Mouse (Mus musculus) granulocyte monocyte progenitor cell, adult 5-6 weeks (primary cell): ENCODE measurements around the gene Gm9999. TPM values are rescaled to one million over a fixed set of nuclear protein-coding genes. Genes with fewer than 3 reads are reported as not detected.

Source experiments
- ATAC-seq: replicated peaks from 2 replicates; pipeline ENCODE4 v1.8.0; 2016; ENCODE audit warnings: mild to moderate bottlenecking, moderate TSS enrichment, inconsistent platforms; ENCODE audit not compliant: poor library complexity, severe bottlenecking
- total RNA-seq, 2 experiments: library from RNA; stranded (forward) in 1 of 2; stranded (reverse) in 1 of 2; fragments of 200-712, 200-1000 nt in 1 of 2; fragments of >200 nt in 1 of 2; fragmentation: Nextera tagmentation in 1 of 2; gene quantifications; 2 replicates each; pipeline ENCODE4 v1.2.3; 2014 to 2017

The Gm9999 gene
- total RNA-seq, 2 experiments from 2014 or later, result not detected

- ATAC-seq, result peak; percentile 90
Measured at GRCm38 (mm10) chr7:46998942-46999341, 15.6 kb downstream of the Gm9999 start.

DNA sequence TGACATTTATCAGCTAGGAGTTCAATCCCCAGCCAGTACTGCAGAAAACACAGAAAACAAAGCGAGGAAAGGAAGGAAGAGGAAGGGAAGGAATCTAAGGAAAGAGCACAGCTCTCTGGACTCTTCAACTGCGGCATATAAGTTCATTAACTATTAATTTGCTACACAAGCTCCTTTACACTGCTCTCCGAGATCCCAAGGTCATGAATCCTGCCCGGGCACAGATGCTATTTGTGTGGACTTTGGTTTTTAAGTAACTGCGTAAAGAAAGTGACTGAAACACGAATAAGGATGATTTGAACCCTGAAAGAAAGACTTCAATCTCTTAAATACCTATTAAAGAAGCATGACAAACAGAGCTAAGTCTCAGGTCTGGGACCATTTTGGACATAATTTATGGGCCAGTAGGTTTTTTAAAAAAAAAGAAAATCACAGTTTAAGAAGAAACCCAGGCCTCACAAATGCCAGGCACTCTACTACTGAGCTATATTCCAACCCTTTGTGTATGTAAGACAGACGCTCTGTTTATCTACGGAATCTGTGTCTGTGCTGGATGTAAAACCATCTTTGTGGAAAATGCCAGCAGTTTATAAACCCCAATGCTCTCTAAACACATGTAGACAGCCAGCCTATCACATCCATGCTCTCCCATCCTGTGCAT, 16.7 kb downstream of the Gm9999 start:
- no peak for ATAC-seq

DNA sequence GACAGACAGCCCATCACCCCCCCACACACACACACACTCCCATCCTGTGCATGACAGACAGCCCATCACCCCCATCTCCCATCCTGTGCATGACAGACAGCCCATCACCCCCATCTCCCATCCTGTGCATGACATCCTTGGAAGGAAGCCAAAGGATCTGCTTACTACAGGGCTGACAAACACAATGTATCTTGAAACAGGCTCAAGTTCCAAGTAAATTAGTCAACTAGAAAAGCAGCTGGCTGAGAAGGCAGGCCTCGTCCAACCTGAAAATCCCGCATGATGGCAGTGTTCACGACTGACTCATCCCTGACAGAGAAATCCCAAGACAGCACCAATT, 17.2 kb downstream of the Gm9999 start:
- ATAC-seq, result no peak

GRCm38 (mm10) chr7:47001125-47001899, 17.9 kb downstream of the Gm9999 start:
- ATAC-seq, result no peak

GRCm38 (mm10) chr7:47001900-47002275, 18.5 kb downstream of the Gm9999 start:
- no peak for ATAC-seq

- ATAC-seq, result no peak
Measured at GRCm38 (mm10) chr7:47003411-47004115, 20.2 kb downstream of the Gm9999 start.

GRCm38 (mm10) chr7:47007109-47007780, 23.9 kb downstream of the Gm9999 start:
- peak; percentile 10; the same call in 1 of the 2 replicates for ATAC-seq

GRCm38 (mm10) chr7:47007818-47008167, 24.4 kb downstream of the Gm9999 start:
- peak; percentile 47 for ATAC-seq

- ATAC-seq, result peak; percentile 83
Measured at GRCm38 (mm10) chr7:47008168-47008993, 25.0 kb downstream of the Gm9999 start, which contains the start of gene Spty2d1. TSS of gene Spty2d1 (minus strand) at chr7:47008411.

DNA sequence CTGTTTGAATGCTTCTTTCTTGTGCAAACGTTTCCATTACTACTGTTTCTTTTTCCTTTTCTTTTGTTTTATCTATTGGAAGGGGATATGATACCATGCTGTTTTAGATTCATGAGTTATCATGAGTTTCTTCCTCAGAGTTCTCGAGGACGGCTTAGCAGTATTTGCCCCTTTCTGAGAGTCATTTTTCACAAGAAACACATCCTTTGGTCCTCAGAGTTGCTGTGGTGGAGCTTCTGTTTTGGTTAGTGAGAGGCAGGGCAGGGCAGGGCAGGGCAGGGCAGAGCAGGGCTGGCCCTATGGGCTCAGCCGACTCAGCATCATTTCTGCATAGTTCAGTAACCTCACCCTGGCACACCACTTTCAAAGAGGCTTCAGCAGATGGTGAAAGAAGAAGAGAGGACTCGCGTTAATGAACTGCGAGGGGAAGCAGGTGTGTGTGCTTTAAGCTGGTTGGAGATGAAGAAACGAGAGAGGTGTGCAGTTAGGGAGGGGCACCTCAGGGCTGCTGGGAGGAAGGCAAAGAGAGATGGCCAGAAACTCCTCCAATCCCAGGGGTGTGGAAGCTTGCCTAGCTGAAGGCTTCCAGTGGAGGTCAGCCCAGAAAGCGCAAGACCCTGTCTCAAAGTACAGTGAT, 29.9 kb downstream of the Gm9999 start:
- ATAC-seq, result peak; percentile 15

- peak; percentile 54 for ATAC-seq
Measured at GRCm38 (mm10) chr7:47014564-47015389, 31.4 kb downstream of the Gm9999 start.

- peak; percentile 88 for ATAC-seq
Measured at GRCm38 (mm10) chr7:47015390-47016065, 32.1 kb downstream of the Gm9999 start.

- no peak for ATAC-seq
Measured at GRCm38 (mm10) chr7:47016602-47017001, 33.2 kb downstream of the Gm9999 start.

GRCm38 (mm10) chr7:47017146-47017545, 33.8 kb downstream of the Gm9999 start:
- ATAC-seq, result no peak

DNA sequence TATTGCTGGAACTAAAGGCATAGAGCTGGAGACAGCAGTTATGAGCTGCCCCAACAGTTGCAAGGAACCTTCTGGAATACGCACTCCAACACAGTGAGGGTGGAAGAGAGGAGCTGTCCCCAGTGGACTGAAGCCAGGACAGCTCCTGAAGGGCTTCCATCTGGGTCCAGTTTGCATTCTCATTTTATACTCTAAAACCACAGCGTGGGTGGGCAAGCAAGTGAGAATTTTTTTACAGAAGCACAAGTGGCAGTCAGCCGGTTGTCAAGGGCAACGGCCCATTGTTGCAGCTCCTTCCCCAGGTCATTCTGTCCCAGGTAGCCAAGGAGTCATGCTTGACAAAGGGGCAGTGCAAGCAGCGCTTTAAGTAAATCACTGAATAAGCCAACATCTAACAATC, 36.3 kb downstream of the Gm9999 start:
- ATAC-seq, result no peak

DNA sequence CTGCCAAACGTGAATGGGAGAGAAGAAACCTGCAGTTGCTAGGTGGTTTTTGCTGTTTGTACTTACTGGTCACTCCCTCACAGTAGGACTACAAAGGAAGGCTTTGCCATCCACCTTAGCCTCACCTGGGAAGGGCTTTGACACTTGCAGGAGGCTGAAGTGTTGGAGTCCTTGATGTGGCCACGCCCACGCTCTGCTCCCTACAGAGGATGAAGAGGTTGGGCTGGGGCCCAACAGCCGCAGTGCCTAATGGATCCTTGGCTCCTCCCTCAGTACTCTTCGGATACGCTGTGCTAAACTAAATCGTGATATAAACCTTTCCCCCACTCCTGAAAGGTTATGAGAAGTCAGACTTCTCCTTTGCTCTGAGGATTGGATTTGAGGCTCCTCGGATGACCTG, 37.6 kb downstream of the Gm9999 start:
- ATAC-seq, result no peak

DNA sequence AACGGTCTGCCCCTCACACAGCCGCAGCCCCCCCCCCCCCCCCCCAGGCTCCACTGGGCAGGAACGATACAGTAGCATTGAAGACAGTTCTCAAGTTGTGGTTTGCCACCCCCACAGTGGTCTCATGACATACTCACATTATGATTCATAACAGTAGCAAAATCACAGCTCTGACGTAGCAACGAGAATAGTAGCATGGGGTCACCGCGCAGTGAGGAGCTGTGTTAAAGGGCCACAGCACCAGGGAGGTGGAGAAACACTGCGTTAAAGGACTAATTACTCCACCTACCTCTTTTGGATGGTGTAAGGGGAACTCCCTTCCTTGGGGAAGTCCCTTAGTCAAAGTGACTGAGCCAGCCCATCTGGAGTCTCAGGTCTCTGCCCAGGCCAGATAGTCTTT, 39.1 kb downstream of the Gm9999 start:
- peak; percentile 96 for ATAC-seq

GRCm38 (mm10) chr7:47023530-47023929, 40.1 kb downstream of the Gm9999 start:
- ATAC-seq, result peak; percentile 69
